Mouse (Mus musculus) activated CD4-positive, CD25-positive, alpha-beta regulatory T cell, adult 4 months (primary cell): ENCODE measurements around the gene Ccdc39. TPM values are rescaled to one million over a fixed set of nuclear protein-coding genes. Genes with fewer than 3 reads are reported as not detected.

Source experiments
- ATAC-seq: one replicate; pipeline ENCODE4 v1.8.0; 2017
- polyA plus RNA-seq, 2 experiments: library from polyadenylated mRNA; unstranded; fragments of 100-300 nt; shearing (Covaris generic); gene quantifications; one replicate each; pipeline ENCODE4 v1.2.1; 2017

The Ccdc39 gene
- under 1 TPM in 1 of 2 experiments, not detected in 1; 0.82 TPM for polyA plus RNA-seq

DNA sequence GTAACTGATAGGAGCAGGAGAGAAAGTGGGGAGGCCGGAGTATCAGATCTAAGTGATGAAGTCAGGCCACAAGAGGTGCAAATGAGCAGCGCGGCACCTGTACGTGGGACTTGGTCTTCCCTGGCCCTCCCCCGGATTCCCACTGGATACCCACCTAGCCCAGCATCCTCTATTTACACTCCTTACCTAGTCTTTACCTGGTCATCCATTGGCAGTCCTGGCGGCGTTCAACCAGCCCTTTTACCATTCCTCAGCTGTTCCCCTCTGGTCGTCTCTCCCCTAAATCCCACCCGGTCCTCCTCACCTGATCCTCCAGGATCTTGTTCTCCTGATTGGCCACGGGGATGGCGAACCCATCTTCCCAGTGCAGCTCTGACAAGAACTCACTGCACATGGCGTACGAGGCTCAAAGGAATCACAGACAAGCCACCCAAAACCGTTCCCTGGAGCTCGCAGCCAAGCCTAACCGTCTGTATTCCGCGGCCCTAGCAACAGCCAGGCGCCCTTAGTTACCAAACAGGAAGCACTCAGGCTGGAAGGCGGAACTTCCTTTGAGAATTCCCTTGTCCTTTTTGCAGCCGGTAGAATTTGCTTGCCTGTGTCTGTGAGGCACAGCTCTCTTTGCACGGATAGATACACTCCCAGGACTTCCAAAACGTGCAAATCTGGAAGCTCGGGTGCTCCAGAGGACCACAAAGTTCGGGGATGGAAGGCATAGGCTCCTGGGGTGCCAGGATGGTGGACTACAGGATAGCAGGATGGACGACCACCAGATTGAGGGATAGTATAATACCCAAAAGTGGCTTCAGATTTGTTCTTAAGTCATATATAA lies at the start of gene Ccdc39:
TSS of gene Ccdc39 (minus strand) at position 510 of the 832 bp plus-strand sequence.
- peak; percentile 96 for ATAC-seq

DNA sequence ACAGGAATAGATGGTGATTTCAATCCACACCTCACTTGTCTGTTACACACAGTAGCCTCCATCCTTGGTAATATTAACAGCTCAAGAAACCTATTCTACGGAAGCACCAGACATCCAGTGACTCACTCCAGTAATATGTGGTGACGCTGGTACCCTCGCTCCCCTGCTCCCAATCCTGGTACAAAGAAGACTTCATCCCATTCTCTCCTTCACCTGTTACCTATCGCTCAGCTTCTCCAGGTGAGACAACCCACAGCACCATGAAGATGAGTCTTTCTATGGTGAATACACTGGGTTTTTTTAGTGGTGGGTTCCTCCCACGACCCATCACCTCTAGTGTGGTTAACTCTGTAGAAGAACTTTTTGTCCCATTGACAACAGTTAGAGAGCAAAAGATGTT lies 49.3 kb upstream of the Ccdc39 start:
- no peak for ATAC-seq

DNA sequence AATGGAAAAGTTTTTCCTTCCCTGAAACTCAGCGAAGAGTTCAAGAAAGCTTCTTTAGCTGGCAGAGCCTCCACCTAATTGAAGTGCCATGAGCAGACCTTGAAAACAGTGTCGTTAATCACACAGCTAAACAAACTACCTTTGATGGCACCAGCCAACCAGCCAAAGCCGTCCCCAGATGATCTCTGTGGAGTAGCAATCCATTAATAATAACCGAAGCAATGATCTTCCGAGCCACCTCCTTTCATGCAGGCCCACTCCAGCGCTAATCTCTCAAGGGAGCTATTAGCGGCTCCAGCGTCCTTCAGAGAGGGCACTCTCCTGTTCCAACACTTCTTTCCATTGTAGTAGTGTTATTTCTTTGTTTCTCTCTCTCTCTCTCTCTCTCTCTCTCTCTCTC lies 43.3 kb upstream of the Ccdc39 start:
- no peak for ATAC-seq

DNA sequence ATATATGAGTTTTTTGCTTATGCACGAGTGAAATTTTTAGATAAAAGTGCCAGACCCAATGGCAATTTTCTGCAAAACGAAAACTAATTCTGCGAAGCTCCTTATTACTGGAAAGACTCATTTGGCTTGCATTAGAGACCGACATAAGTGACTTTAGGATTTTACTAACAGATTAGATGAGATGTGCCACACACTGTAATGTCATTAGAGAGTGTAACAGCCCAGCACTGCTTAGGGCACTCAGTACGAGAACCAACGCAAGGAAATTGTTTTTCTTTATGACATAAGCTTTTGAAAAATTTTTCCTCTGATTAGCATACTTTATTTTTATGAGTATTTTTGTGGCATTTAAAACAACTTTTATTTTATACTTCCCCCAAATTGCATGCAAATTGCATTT lies 39.0 kb upstream of the Ccdc39 start:
- no peak for ATAC-seq

DNA sequence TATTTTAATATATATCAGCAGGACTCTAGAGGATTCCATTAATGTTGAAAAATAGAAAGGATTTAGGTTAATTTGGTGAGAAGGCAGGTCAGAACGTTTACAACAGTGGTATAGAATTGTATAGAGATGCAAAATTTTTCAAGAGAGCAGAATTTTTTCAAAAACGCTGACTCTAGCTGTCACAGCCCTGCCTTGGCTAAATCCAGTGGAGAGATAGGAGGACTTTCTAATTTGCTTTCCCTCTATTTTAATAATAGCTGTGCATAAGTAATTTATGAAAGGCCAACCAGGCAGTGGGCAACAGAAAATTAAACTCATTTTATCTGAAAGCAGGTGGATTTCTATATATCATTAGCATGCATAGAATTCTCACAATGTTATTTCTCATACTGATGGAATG lies 38.6 kb upstream of the Ccdc39 start:
- no peak for ATAC-seq

DNA sequence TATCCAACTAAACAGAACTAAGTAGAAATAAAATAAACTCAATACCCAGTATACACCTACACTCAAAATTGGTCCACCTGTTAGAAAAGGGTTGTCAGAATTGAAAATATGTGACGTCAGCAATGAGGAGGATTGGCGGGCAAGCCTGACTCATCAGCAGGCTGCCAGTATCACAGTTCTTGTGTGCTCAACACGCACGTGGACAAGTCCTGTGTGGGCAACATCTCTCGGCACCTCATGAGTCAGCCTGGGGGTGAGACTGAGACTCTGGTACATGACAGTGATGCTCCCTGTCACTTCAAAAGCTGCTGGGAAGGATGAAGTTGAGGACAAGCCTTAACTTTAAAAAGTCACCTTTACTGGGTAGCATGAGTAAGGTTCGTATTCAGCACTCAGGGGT lies 34.6 kb upstream of the Ccdc39 start:
- no peak for ATAC-seq

DNA sequence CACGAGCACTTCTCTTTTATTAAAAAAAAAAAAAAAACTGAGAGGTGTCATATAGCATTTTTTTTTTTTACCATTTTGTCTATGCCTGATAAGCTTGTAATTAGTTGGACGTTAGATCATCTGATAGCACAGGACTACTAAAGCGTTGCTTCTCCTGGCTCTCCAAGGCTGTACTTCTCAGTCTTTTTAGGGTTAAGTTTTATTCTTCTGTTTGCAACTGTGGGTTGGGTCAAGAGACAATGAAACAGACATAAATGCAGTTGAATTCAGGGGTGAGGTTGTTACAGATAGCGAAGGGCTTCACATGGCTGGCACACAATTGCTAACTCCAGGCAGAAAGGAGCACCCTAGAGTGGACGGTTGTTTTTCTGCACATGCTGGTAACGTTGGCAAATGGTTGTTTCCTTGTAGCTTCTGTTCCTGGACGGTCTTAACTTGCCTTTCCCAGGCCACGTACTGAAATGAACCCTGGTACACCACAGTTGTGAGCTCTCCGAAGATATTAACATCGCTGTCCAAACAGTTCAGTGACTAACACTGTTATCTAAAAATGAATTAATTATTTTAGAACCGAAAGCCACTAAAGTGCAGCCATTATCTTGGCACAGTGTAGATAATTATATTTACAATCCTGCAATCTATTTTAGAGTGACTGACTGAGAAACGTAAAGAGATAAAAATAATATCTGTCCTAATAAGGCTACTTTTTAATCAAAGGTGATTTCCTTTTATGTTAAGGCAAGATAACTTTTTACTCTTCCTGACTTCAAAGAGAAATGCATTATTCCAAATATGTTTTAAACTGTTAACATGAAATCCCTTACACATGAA lies 30.6 kb upstream of the Ccdc39 start:
- no peak for ATAC-seq

DNA sequence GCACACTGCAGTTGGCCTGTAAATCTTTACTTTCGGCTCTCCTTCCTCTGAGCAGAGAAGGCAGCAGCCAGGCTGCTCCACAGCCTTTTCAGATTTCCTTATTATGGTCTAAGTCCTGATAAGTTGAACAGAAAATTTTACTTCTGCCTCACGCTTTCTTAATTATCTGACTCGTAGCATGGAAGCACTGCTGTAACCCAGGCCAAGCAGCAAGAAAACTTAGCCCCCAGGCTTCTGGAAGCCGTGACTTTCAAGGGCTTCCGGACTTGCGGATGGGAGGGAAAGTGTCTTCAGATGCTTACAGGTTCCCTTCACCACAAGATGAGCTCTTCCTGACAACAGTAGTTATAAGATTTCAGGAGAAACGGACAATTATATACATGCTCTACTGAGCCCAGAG lies 29.7 kb upstream of the Ccdc39 start:
- no peak for ATAC-seq

DNA sequence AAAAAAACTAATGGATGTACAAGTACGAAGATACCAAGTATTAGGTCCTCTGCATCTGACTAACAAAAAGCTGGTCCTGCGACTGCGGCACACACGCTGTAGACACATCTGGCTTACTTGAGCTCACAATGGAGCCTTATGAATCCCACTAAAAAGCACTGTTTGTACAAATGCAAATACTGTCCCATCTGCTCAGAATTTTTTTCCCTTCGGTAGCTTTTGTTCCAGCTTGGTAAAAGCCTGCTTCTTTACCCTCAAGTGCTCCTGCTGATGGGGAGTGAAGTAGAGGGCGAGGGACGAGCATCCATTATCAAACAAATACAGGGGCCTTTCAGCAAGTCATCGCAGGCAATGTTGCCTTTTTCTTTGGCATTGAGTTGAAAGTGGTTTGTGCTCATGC lies 29.3 kb upstream of the Ccdc39 start:
- no peak for ATAC-seq

DNA sequence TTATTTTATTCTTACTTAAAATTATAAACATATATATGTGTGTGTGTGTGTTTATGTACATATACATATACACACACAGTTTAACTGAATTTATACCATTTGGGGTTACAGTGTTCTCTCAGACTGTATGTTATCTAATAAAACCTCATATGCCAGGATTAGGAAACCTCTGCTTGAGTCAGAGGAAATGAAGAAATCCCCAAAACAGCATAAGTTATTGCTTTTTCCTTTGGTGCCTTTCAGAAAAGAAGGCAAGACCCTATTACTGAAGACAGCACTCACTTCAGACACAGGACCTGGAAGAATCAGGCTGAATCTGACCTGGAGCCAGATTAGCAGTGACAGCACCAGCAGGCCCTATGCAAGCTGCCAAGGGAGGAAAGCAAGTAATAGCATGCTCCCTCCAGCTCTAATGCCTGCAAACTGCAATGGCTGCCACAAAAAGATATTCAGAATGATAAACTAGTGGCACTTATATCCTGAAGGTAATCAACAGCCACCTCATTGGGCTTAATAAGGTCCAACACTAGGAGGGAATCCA lies 20.0 kb upstream of the Ccdc39 start:
- ATAC-seq = no peak

DNA sequence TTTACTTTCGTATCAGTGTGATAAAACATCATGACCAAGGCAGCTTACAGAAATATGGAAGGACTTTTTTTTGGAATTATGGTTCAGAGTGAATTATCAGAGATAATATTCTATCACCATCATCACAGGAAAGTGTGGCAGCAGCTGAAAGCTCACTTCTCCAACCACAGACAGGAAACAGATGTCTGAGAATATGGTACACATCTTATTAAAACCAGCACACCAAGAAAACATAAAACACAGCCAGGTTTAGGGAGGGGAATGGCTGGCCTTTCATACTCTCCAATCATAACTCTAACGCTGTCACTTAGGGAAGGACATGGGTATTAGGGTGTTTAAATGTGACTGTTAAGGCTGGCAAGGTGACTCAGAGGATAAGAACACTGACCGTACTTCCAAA lies 14.8 kb upstream of the Ccdc39 start:
- ATAC-seq = no peak

DNA sequence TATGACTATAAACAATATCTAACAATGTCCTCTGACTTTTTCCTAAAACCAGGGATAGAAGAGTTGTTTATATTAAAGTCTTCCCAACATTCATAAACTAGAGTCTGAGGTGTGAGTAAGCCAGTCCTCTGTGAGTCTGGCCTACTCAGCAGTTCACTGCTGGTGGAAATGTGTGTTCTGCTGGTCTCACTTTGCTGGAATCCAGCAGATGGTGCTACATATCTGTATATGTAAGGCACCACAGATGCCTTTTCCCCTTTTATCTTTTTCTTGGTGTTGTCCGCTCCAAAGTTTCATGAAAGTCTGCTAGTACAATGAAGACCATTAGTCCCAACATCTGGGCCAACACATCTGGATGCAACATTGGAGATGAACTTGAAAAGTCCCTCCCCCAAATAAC lies 9.0 kb upstream of the Ccdc39 start:
- ATAC-seq = no peak

DNA sequence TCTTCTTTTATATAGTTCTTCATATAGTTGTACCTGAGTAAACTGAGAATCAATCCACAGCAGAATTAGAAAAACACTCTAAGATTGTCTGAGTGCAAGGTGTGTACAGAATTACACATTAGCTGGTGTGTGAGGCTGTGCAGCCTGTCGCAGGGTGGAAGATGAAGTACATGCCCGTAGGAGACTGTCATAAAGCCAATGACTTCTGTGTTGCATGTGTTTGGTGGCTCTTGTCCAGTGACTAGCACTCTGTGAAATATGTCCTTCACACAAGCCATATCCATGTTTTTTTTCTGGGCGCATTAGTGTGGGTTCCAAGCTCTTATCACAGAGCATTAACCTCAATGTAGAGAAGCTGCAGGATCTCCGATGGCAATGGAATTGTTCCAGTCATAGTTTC lies 6.7 kb upstream of the Ccdc39 start:
- no peak for ATAC-seq

DNA sequence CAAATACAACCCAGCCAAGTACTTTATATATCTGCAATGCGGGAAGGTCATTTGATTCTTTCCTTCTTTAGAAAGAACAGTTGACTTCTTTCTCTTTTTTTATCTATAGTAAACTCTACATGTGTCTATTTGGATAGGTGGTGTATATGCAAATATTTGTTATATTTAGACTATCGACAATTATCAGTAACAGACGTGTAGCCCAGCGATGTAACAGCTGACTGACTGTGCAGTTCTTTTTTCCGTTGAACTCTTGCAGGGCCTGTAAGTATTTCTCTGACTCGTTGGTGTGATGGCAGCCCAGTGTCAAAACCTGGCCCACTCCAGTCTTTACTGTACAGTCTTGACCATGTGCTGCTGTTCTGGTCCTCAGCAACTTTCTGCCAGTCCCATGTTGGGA lies 2.5 kb upstream of the Ccdc39 start:
- no peak for ATAC-seq

DNA sequence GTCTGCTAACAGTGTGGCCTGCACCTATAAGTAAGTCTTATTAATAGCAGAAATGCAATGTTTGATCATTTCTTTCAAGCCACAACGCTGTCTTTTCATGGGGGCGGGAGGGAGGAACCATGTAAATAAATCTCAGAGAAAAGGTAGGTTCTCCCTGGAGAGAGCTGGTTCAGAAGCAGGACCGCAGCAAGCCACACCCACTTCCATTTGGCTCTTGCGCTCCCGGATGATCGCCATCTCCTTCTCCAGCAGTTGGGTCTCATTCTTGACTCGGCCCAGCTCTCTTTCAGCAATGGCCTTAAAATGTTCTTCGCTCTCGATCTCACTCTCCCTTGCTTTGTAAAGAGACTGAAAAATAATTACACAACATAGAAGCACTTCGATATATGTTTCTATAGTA lies 5.2 kb downstream of the Ccdc39 start:
- ATAC-seq = no peak

DNA sequence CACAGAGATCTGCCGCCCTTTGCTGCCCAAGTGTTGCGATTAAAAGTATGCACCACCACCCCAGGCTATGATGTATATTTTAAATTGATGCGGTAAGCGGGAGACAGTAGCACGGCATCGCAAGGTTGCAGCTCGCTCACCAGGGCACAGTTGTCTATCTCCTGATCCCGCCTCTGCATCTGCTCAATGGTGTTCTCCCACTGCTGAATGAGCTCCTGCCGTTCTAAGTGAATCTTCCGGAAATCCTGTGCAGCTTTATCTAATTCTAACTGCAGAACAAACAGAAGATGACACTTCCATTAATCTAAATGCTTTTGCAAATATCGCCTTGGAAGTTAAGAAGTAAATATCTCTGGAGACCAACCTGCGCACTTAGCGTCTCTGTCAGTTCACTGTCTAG lies 7.5 kb downstream of the Ccdc39 start:
- no peak for ATAC-seq

DNA sequence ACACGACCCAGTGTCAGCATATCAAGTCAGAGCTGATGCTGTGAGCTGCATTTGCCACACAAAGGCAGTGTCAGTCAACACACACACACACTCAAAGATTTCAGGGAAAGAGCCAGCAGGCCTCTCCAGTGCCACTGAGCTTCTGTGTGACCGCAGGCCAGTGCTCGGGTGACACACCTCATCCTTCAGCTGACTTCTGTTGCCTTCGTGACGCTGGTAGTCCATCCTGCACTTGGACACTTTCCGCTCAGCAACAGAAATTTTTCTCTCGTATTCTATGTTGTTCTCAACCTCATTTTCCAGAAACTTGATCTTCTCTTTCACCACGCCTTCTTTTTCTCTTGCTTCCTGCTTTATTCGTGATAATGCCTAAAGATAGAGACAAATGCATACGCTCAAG lies 11.8 kb downstream of the Ccdc39 start:
- ATAC-seq = no peak

DNA sequence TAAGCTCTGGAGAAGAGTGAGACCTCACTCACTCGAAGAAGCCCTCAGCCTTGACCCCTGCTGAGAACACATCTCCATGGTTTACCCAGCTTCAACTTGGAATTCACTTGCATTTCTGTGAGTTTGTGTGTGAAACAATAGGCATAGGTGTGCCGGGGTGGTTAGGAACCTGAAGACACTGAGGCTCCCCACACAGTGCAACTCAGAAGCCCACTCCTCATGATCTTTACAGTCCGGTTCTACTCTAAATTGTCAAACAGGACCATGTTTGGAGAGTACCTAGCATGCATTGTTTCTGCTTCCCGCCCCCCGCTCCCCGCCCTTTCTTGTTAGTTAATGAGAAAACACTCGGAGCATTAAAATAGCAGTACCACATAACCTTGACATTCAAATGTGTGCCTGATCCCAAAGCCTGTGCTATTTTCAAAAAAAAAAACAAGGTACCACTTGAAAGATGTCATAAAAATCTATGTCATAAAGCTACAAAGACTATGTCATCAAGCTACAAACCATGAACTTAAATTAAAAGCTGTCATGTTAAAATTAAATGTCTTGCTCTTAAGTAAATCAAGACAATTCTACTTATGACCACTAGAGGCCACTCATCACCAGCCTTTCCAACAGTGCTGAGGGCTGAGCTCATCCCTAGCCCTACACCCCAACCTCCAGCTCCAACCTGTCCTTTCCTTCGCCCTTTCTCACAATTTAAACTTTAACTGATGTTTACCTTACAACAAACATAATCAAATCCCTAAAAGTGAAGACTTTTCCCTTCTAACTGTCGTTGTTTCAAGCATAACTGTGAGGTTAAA lies 19.8 kb downstream of the Ccdc39 start:
- peak; percentile 76 for ATAC-seq

DNA sequence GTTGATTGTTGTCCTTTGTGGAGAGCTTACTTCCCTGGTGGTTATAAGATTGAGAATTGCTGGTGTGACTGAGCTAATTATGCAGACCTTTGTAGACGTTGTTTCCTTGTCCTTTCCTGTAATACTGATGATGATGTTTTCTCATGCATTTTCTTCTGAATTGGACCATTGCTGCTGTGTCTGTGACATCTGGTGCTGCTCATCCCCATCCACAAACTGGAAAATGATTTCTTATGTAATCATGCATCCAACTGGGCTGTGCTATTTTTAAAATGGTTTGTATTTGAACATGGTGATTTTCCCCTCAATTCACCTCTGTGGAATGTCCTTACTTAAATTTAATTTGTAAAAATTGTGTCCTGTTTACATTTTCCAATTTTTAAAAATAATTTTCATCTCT lies 37.0 kb downstream of the Ccdc39 start:
- no peak for ATAC-seq

DNA sequence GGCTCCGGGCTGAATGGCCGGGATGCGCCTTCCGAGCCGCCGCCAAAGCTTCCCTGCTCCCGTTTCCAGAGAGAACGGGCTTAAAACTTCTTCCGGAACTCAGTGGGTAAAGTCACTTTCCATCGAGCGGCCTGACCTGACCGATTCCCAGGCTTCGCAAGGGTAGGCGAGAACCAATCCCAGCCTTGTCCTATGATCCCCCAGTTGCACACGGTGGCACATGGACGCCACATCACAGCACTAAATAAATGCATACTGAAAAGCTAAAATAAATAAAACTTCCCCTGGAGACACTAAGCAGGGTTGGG lies 43.6 kb downstream of the Ccdc39 start:
- no peak for ATAC-seq

DNA sequence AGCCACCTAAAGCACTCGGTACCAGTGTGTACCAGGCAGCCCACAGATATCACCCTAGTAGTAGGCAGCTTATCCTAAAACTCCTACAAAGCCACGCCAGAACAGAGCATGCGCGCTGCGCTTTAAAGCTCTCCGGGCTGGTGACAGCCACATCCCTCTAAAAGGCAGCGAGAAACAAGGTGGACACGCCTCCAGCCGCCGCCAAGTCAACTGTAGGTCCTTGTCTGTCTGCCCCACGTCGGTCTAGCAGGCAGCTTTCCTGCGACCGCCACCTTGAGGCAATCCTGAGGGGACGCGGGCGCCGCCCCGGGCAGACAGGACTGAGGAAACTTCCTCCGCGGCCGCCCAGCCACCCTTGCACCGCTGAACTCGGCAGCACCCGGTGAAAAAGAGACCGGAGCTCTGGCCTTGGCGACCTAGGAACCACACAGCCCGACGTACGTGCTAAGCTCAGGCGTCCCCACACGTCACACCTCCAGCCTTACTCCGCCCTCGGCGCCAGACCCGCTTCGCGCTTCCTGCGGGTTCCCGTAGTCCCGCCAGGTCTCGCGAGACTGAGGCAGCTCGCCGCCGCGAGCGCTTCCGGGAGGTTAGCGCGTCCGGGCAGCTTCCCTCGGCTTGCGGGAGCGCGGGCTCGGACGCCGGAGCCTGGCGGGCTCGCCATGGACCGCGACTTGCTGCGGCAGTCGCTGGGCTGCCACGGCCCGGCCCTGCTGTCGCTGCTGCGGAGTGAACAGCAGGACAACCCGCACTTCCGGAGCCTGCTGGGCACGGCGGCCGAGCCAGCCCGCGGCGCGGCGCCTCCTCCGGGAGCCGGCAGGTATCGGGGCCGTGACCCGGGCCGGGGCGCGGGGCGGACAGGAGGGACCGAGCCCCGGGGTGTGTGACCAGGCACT lies 44.2 kb downstream of the Ccdc39 start, which contains the start of gene Ttc14:
TSS of gene Ttc14 (plus strand) at position 216 of the 896 bp plus-strand sequence.
- peak; percentile 95 for ATAC-seq

DNA sequence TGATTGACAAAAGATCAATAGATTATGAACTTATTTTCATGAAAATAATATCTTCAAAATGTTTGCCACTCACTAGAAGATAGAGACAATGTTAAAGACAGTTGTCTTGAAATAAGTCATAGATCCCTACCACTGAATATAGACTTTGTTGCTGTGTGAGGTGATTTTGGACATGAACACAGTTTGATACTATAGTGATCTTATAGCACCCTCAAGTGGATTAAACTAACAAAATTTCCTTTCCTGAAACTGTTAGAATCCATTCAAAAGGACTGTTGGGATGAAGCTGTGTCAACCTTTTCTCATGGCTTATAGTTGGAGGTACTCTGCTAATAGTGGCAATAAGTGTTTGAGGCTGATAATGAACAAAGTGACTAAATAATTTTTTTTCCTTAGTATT lies 53.1 kb downstream of the Ccdc39 start:
- no peak for ATAC-seq
